Comparison of ENCODE assay signal across 15 mouse cellular contexts in genomic region chr1:193418656-193419055, GRCm38 (mm10). TPM values are rescaled to one million over a fixed set of nuclear protein-coding genes. Genes with fewer than 3 reads are reported as not detected.
A peak's percentile ranks its signal among the peaks of the same experiment; 100 is the strongest.
DNase-seq lines count a peak whose midpoint lies in the region; ATAC-seq and TF ChIP-seq lines count a peak whose summit lies in the region.
"Had no signal": no experiment of that assay in that cellular context is flagged by ENCODE, and none has a peak within 500 bp of the region (broad histone marks: within the 10 kb centered on the region; RNA-seq: fewer than 3 reads in every experiment).

No protein-coding gene starts in this region.

- H3K36me3 ChIP-seq in lung, postnatal 0 days (ENCODE audit: insufficient read depth, low read length), result no peaks in the 10 kb centered on the region
- no peaks in the 10 kb centered on the region for H3K36me3 ChIP-seq in stomach, postnatal 0 days (ENCODE audit: control insufficient read depth, insufficient read depth, low read length)
- H3K36me3 ChIP-seq: embryonic facial prominence, embryonic 10.5 days had no signal

- no peaks in the 10 kb centered on the region for H3K27me3 ChIP-seq in lung, postnatal 0 days (replicated peaks; ENCODE audit: insufficient read depth, low read length)
- no peaks in the 10 kb centered on the region for H3K27me3 ChIP-seq in stomach, postnatal 0 days (ENCODE audit: control insufficient read depth, insufficient read depth, low read length)

- H3K4me3 ChIP-seq in lung, postnatal 0 days (ENCODE audit: low read depth, low read length), result no peak overlapping the region
- H3K4me3 ChIP-seq in lung, adult 2 months (replicated peaks; ENCODE audit: extremely low read depth, low read depth, low read length), result no peak overlapping the region
- no peak overlapping the region for H3K4me3 ChIP-seq in stomach, postnatal 0 days (ENCODE audit: low read depth, low read length)
- H3K4me3 ChIP-seq: embryonic facial prominence, embryonic 10.5 days; megakaryocyte, embryonic 14.5 days; myocyte had no signal

- H3K4me2 ChIP-seq in lung, postnatal 0 days (replicated peaks; ENCODE audit: low read depth, low read length), result no peak overlapping the region
- no peak overlapping the region for H3K4me2 ChIP-seq in stomach, postnatal 0 days (replicated peaks; ENCODE audit: low read depth)

- no peak overlapping the region for H3K27ac ChIP-seq in lung, postnatal 0 days (ENCODE audit: low read length)
- H3K27ac ChIP-seq in stomach, postnatal 0 days (replicated peaks), result no peak overlapping the region

- TF ChIP-seq EP300 in lung, postnatal 0 days (IDR thresholded peaks at IDR 0.05), result no peak
- no peak for TF ChIP-seq EP300 in stomach, postnatal 0 days (optimal IDR thresholded peaks at IDR 0.05)

- no peak for TF ChIP-seq POLR2A in lung, adult 2 months (IDR thresholded peaks at IDR 0.05; ENCODE audit: borderline replicate concordance, extremely low read depth, low read depth, low read length)

- H3K4me1 ChIP-seq in lung, postnatal 0 days (ENCODE audit: insufficient read depth, low read depth, low read length), result 0 out of 2 replicates have a peak, but pooled peaks cover 3% of the 10 kb centered on the region
- peaks cover under 1% of the 10 kb centered on the region; the same call in 1 of the 2 replicates for H3K4me1 ChIP-seq in lung, adult 2 months (ENCODE audit: control insufficient read depth, insufficient read depth, low read length)
- no peaks in the 10 kb centered on the region for H3K4me1 ChIP-seq in stomach, postnatal 0 days (replicated peaks; ENCODE audit: control insufficient read depth, insufficient read depth)

- no peak overlapping the region for H3K9ac ChIP-seq in lung, postnatal 0 days (replicated peaks; ENCODE audit: low read depth)
- H3K9ac ChIP-seq in stomach, postnatal 0 days (ENCODE audit: low read length), result no peak overlapping the region; the same call in 1 of the 2 replicates

- intact Hi-C loops in heart, postnatal 10 days (cut with DNase I), result no loop called here

- WGBS in lung, postnatal 0 days, result 25% methylated on average over 5 of the region's 5 CpGs
- WGBS in lung, adult 2 months, result 30% methylated on average over 5 of the region's 5 CpGs
- 36% methylated on average over 5 of the region's 5 CpGs for WGBS in stomach, postnatal 0 days

- no peak for TF ChIP-seq CTCF in lung, postnatal 0 days (IDR thresholded peaks at IDR 0.05)
- TF ChIP-seq CTCF in lung, adult 2 months (IDR thresholded peaks at IDR 0.05; ENCODE audit: insufficient read depth, low read length), result no peak
- no peak for TF ChIP-seq CTCF in stomach, postnatal 0 days (IDR thresholded peaks at IDR 0.05; ENCODE audit: low read depth)

- peak; percentile 19 for DNase-seq in heart, adult 8-10 months (ENCODE audit: low spot score)
- no peak for DNase-seq in heart, adult 11 months
- peak; percentile 23 for DNase-seq in lung, postnatal 0 days (ENCODE audit: low spot score)
- DNase-seq in lung, adult 2 months, result no peak
- DNase-seq in heart, postnatal 10 days, result peak; percentile 47 to 67
- peak; percentile 29 for DNase-seq in stomach, postnatal 0 days (ENCODE audit: low spot score)
- no peak for DNase-seq in spleen, postnatal 36 days (ENCODE audit: low spot score in 2 of 2)
- no peak for DNase-seq in thymus, postnatal 25 days
- DNase-seq: cerebellum, adult 2 months; layer of hippocampus, postnatal 36 days; liver; thymus, adult 18-20 months had no signal

- ATAC-seq in lung, postnatal 0 days, result no peak
- peak; percentile 39 for ATAC-seq in stomach, postnatal 0 days (ENCODE audit: low FRiP score, low TSS enrichment)

- no peaks in the 10 kb centered on the region for H3K9me3 ChIP-seq in lung, postnatal 0 days (ENCODE audit: low read length)
- no peaks in the 10 kb centered on the region for H3K9me3 ChIP-seq in stomach, postnatal 0 days (ENCODE audit: control insufficient read depth, low read length)
- H3K9me3 ChIP-seq: embryonic facial prominence, embryonic 10.5 days; megakaryocyte, embryonic 14.5 days had no signal

RNA-seq across cellular contexts. Expression of gene Camk1g, which starts 48.6 kb away (rescaled TPM):
- under 1 TPM; 0.14 to 0.72 (median 0.22) TPM for total RNA-seq in heart, adult 8-10 months (2022)
- 14.4 and 15.9 TPM in 2 replicates for polyA plus RNA-seq in lung, postnatal 0 days (2015; fragmentation: Nextera tagmentation; extraction: Ambion mirVana)
- polyA plus RNA-seq in lung, adult 2 months (2012; rRNA removed), result 0.15 and 0.26 TPM in 2 replicates
- 1 to 10 TPM; 1.4 to 1.6 TPM for total RNA-seq in heart, postnatal 10 days (2021)
- polyA plus RNA-seq in stomach, postnatal 0 days (2015; fragmentation: Nextera tagmentation; extraction: Ambion mirVana), result 1.5 and 1.6 TPM in 2 replicates

Comparison
In these comparisons a context has a peak if more than half of its experiments do, and no peak if none do; other contexts are left out.
1. DNase-seq: peak in heart, adult 8-10 months (single experiment), lung, postnatal 0 days (single experiment), heart, postnatal 10 days (2 of 2) and stomach, postnatal 0 days (single experiment); none in heart, adult 11 months (single experiment), lung, adult 2 months (single experiment), spleen, postnatal 36 days (0 of 2) and thymus, postnatal 25 days (single experiment).